In the genomic region with DNA sequence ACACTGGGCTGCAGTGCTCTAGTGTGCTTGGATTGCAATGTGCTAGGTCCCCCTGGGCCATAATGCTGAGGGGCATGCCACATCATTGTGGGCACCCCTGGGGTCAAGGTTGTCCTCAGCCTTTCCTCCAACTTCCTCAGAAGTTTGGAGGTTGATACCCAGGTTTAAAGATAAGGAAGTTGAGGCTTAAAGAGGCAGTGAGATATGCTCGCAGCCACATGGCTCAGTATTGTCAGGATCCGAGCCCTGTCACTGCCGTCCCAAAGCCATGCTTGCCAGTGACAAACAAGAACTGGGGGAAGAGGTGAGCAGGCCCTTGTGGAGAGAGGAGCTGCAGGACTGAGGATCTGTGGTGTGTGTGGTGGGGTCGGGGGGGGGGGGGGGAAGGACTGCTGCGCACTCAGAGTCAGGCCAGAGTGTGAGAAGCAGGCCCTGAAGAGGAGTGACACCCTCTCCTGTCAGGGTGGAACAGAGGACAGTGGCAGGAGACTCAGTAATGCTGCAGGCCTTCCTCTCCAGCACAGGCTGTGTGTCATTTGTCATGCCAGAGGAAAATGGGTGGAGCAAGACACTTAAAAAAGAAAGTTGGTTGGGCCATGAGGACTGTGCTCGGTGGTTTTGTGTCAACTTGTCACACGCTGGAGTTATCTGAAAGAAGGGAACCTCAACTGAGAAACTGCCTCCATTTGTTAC, we compare ENCODE assay signal across 10 mouse cellular contexts.
DNase-seq lines count a peak whose midpoint lies in the region; ATAC-seq lines count a peak whose summit lies in the region.
"Had no signal": no experiment of that assay in that cellular context is flagged by ENCODE, and none has a peak within 500 bp of the region (broad histone marks: within the 10 kb centered on the region; RNA-seq: fewer than 3 reads in every experiment).

No protein-coding gene starts in this region.

- no peaks in the 10 kb centered on the region for H3K27me3 ChIP-seq in embryonic facial prominence, embryonic 13.5 days
- no peaks in the 10 kb centered on the region for H3K27me3 ChIP-seq in embryonic facial prominence, embryonic 10.5 days (replicated peaks; ENCODE audit: low read depth, poor library complexity, severe bottlenecking)
- no peaks in the 10 kb centered on the region for H3K27me3 ChIP-seq in liver, embryonic 12.5 days (replicated peaks)
- H3K27me3 ChIP-seq: hindbrain, embryonic 15.5 days had no signal

- no peak for ATAC-seq in embryonic facial prominence, embryonic 13.5 days (ENCODE audit: insufficient number of reproducible peaks, insufficient read depth, low FRiP score, low TSS enrichment, low read depth)
- ATAC-seq in liver, embryonic 12.5 days, result peak; percentile 54
- no peak for ATAC-seq in CD4-positive, CD25-positive, alpha-beta regulatory T cell, adult 4 months

- H3K9ac ChIP-seq in embryonic facial prominence, embryonic 13.5 days, result 0 out of 2 replicates have a peak overlapping the region, but pooled peaks have one; percentile 22
- H3K9ac ChIP-seq in liver, embryonic 12.5 days, result no peak overlapping the region
- H3K9ac ChIP-seq: hindbrain, embryonic 15.5 days had no signal

- 62% methylated on average over 6 of the region's 7 CpGs for WGBS in embryonic facial prominence, embryonic 13.5 days
- 62% methylated on average over 7 of the region's 7 CpGs for WGBS in embryonic facial prominence, embryonic 10.5 days
- WGBS in liver, embryonic 12.5 days (ENCODE audit: insufficient replicate concordance), result 13% methylated on average over 6 of the region's 7 CpGs

- H3K36me3 ChIP-seq in embryonic facial prominence, embryonic 13.5 days, result no peaks in the 10 kb centered on the region
- no peaks in the 10 kb centered on the region for H3K36me3 ChIP-seq in embryonic facial prominence, embryonic 10.5 days (replicated peaks)
- no peaks in the 10 kb centered on the region for H3K36me3 ChIP-seq in liver, embryonic 12.5 days
- H3K36me3 ChIP-seq: hindbrain, embryonic 15.5 days had no signal

- peaks cover 31% of the 10 kb centered on the region for H3K4me1 ChIP-seq in embryonic facial prominence, embryonic 13.5 days
- peaks cover 31% of the 10 kb centered on the region for H3K4me1 ChIP-seq in embryonic facial prominence, embryonic 10.5 days
- peaks cover 43% of the 10 kb centered on the region for H3K4me1 ChIP-seq in liver, embryonic 12.5 days

- no peak for DNase-seq in embryonic facial prominence, embryonic 10.5 days (ENCODE audit: low spot score)
- DNase-seq in thymus, postnatal 0 days (ENCODE audit: low spot score), result peak; percentile 2
- no peak for DNase-seq in thymus, postnatal 25 days
- no peak for DNase-seq in spleen, postnatal 10 days (ENCODE audit: low spot score in 2 of 2)
- no peak for DNase-seq in urinary bladder, adult 18-20 months (ENCODE audit: low spot score in 2 of 2)

- no peak overlapping the region for H3K4me2 ChIP-seq in embryonic facial prominence, embryonic 13.5 days
- H3K4me2 ChIP-seq in liver, embryonic 12.5 days, result no peak overlapping the region
- H3K4me2 ChIP-seq: hindbrain, embryonic 15.5 days; midbrain, embryonic 11.5 days had no signal

- no peak overlapping the region for H3K4me3 ChIP-seq in embryonic facial prominence, embryonic 13.5 days
- H3K4me3 ChIP-seq in embryonic facial prominence, embryonic 10.5 days, result no peak overlapping the region
- no peak overlapping the region for H3K4me3 ChIP-seq in liver, embryonic 12.5 days
- H3K4me3 ChIP-seq: hindbrain, embryonic 15.5 days had no signal

- H3K27ac ChIP-seq in embryonic facial prominence, embryonic 13.5 days, result 0 out of 2 replicates have a peak overlapping the region, but pooled peaks have one; percentile 5
- H3K27ac ChIP-seq in embryonic facial prominence, embryonic 10.5 days (replicated peaks), result no peak overlapping the region; the same call in 1 of the 2 replicates
- peak overlapping the region; percentile 73 for H3K27ac ChIP-seq in liver, embryonic 12.5 days
- H3K27ac ChIP-seq: hindbrain, embryonic 15.5 days had no signal

- H3K9me3 ChIP-seq in embryonic facial prominence, embryonic 13.5 days, result no peaks in the 10 kb centered on the region
- no peaks in the 10 kb centered on the region for H3K9me3 ChIP-seq in embryonic facial prominence, embryonic 10.5 days
- no peaks in the 10 kb centered on the region for H3K9me3 ChIP-seq in liver, embryonic 12.5 days (replicated peaks)
- H3K9me3 ChIP-seq: hindbrain, embryonic 15.5 days had no signal
